Mouse (Mus musculus) mammary gland, adult 2 months (tissue): ENCODE data around the gene Gzmf. TPM values are rescaled to one million over a fixed set of nuclear protein-coding genes. Genes with fewer than 3 reads are reported as not detected.

ENCODE experiments used
- polyA plus RNA-seq: library from polyadenylated mRNA; depleted of rRNA; stranded (reverse); fragments of >200 nt; gene quantifications from 2 replicates; pipeline ENCODE4 v1.2.3, GENCODE M21; 2012; ENCODE audit warnings: low replicate concordance; rRNA removed

Gzmf gene
- not detected in 2 replicates for polyA plus RNA-seq

GRCm38 (mm10) chr14:56211317-56211716 lies at the start of gene Gzmf:
TSS of gene Gzmf (minus strand) at chr14:56211417.

GRCm38 (mm10) chr14:56234556-56234955 lies 23.3 kb upstream of the Gzmf start, which contains the start of gene Gzmc:
TSS of gene Gzmc (minus strand) at chr14:56234656.

GRCm38 (mm10) chr14:56174499-56174898 lies 36.7 kb downstream of the Gzmf start, which contains the start of gene Gzmn:
TSS of gene Gzmn (minus strand) at chr14:56174599.

GRCm38 (mm10) chr14:56159479-56159878 lies 51.7 kb downstream of the Gzmf start, which contains the start of gene Gzmg:
TSS of gene Gzmg (minus strand) at chr14:56159579.

Other genes with a start within 250 kb of the Gzmf start
- 0.11 TPM in 1 of 2 replicates, not detected in the other for gene Mcpt1, start 193.4 kb downstream of the Gzmf start, polyA plus RNA-seq
- not detected in 2 replicates for gene Mcpt9, start 180.9 kb downstream of the Gzmf start, polyA plus RNA-seq
- gene Mcpt2, start 169.4 kb downstream of the Gzmf start, polyA plus RNA-seq: not detected in 2 replicates
- 25.7 and 57.6 TPM in 2 replicates for gene Mcpt4, start 149.1 kb downstream of the Gzmf start, polyA plus RNA-seq
- gene Mcpt8, start 126.1 kb downstream of the Gzmf start, polyA plus RNA-seq: not detected in 2 replicates
- 0.20 and 0.32 TPM in 2 replicates for gene Ctsg, start 108.8 kb downstream of the Gzmf start, polyA plus RNA-seq
- not detected in 2 replicates for gene Gzme, start 90.8 kb downstream of the Gzmf start, polyA plus RNA-seq
- not detected in 2 replicates for gene Gzmd, start 78.8 kb downstream of the Gzmf start, polyA plus RNA-seq
- not detected in 2 replicates for gene Gzmg, start 51.8 kb downstream of the Gzmf start, polyA plus RNA-seq
- not detected in 2 replicates for gene Gzmn, start 36.8 kb downstream of the Gzmf start, polyA plus RNA-seq
- gene Gzmc, start 23.2 kb upstream of the Gzmf start, polyA plus RNA-seq: 0.46 and 1.0 TPM in 2 replicates
- gene Gzmb, start 50.8 kb upstream of the Gzmf start, polyA plus RNA-seq: 1.1 and 2.3 TPM in 2 replicates
- gene Atp12a, start 153.7 kb upstream of the Gzmf start, polyA plus RNA-seq: 0.20 TPM in 1 of 2 replicates, not detected in the other
- not detected in 2 replicates for gene Rnf17, start 191.2 kb upstream of the Gzmf start, polyA plus RNA-seq